Mouse (Mus musculus) CH12.LX (cell line): ENCODE results near the gene Pced1b. TPM values are rescaled to one million over a fixed set of nuclear protein-coding genes. Genes with fewer than 3 reads are reported as not detected.

Source experiments
- DNase-seq: peaks from one replicate; pipeline ENCODE4 v3.0.0-alpha.2; 2013; ENCODE audit errors: extremely low read depth
- H3K27ac ChIP-seq: 2 replicates; pipeline ENCODE4 v1.5.1; 2012; ENCODE audit warnings: low read depth, mild to moderate bottlenecking, control low read depth, moderate library complexity; ENCODE audit not compliant: insufficient read depth
- H3K27me3 ChIP-seq: replicated peaks from 2 replicates; pipeline ENCODE3; 2012; ENCODE audit warnings: inconsistent platforms
- H3K36me3 ChIP-seq, 2 experiments: replicated peaks in 1 of 2; 2 replicates each; pipeline versions ENCODE3 to v1.6.1; 2012; ENCODE audit warnings: inconsistent platforms in 1 of 2, low read length in 1 of 2, mild to moderate bottlenecking in 1 of 2, mixed read lengths in 1 of 2, moderate library complexity in 1 of 2; ENCODE audit not compliant: control insufficient read depth in 1 of 2, insufficient read depth in 1 of 2
- H3K4me1 ChIP-seq, 2 experiments: 2 replicates each; pipeline ENCODE4 v1.6.1; 2012; ENCODE audit warnings: inconsistent platforms in 1 of 2, moderate library complexity in 1 of 2; ENCODE audit not compliant: insufficient read depth in 2 of 2, control insufficient read depth in 1 of 2
- H3K4me2 ChIP-seq: 2 replicates; pipeline ENCODE4 v1.6.1; 2012; ENCODE audit warnings: low read depth, mild to moderate bottlenecking, control low read depth; ENCODE audit not compliant: poor library complexity, insufficient read depth, severe bottlenecking
- H3K4me3 ChIP-seq, 3 experiments: fragments of 150-350 bp in 1 of 3; sonication (generic) in 1 of 3; replicated peaks in 1 of 3; 2 replicates each; pipeline versions ENCODE3 to v1.5.1; 2011 to 2012; ENCODE audit warnings: low read depth in 2 of 3, low read length in 2 of 3, mild to moderate bottlenecking in 2 of 3, moderate library complexity in 2 of 3, control low read depth in 1 of 3, improper control_type of control experiment in 1 of 3, inconsistent platforms in 1 of 3, mixed read lengths in 1 of 3; ENCODE audit not compliant: poor library complexity in 1 of 3
- H3K79me2 ChIP-seq: replicated peaks from 2 replicates; pipeline ENCODE4 v1.6.1; 2012; ENCODE audit warnings: mild to moderate bottlenecking, moderate library complexity; ENCODE audit not compliant: control insufficient read depth, poor library complexity, insufficient read depth, severe bottlenecking; ENCODE audit errors: extremely low read depth
- H3K9ac ChIP-seq: 2 replicates; pipeline ENCODE4 v1.6.1; 2012; ENCODE audit warnings: low read depth, mild to moderate bottlenecking, control low read depth, moderate library complexity; ENCODE audit not compliant: insufficient read depth
- H3K9me3 ChIP-seq: replicated peaks from 2 replicates; pipeline ENCODE3; 2012; ENCODE audit warnings: low read length, inconsistent platforms, mixed read lengths
- BHLHE40 ChIP-seq: IDR thresholded peaks from 2 replicates; pipeline ENCODE4 v1.6.1; 2011; ENCODE audit warnings: mild to moderate bottlenecking, low read depth, low read length, improper control_type of control experiment
- CHD1 ChIP-seq: IDR thresholded peaks from 2 replicates; pipeline ENCODE4 v1.6.1; 2012; ENCODE audit warnings: low read depth, low read length, improper control_type of control experiment, inconsistent platforms
- CHD2 ChIP-seq: IDR thresholded peaks from 2 replicates; pipeline ENCODE4 v1.6.1; 2011; ENCODE audit warnings: low read length, improper control_type of control experiment
- CTCF ChIP-seq, 2 experiments: IDR thresholded peaks in 1 of 2; conservative IDR thresholded peaks in 1 of 2; 2 replicates each; pipeline ENCODE4 v1.5.1; 2011 to 2012; ENCODE audit warnings: low read depth in 2 of 2, low read length in 2 of 2, improper control_type of control experiment in 1 of 2, inconsistent platforms in 1 of 2, mild to moderate bottlenecking in 1 of 2, moderate library complexity in 1 of 2
- ELF1 ChIP-seq: IDR thresholded peaks from 2 replicates; pipeline ENCODE4 v1.6.1; 2014; ENCODE audit warnings: low read depth, mild to moderate bottlenecking, inconsistent platforms, low read length, improper control_type of control experiment
- EP300 ChIP-seq: IDR thresholded peaks from 2 replicates; pipeline ENCODE4 v1.6.1; 2011; ENCODE audit warnings: low read length, improper control_type of control experiment
- KAT2A ChIP-seq: IDR thresholded peaks from 2 replicates; pipeline ENCODE4 v1.6.1; 2012; ENCODE audit warnings: low read length, improper control_type of control experiment, inconsistent platforms; ENCODE audit not compliant: insufficient replicate concordance
- MAFK ChIP-seq: IDR thresholded peaks from 2 replicates; pipeline ENCODE4 v1.6.1; 2011; ENCODE audit warnings: low read length, improper control_type of control experiment; ENCODE audit not compliant: insufficient replicate concordance
- MAX ChIP-seq: IDR thresholded peaks from 2 replicates; pipeline ENCODE4 v1.6.1; 2011; ENCODE audit warnings: low read length, improper control_type of control experiment
- MAZ ChIP-seq: IDR thresholded peaks from 2 replicates; pipeline ENCODE4 v1.6.1; 2012; ENCODE audit warnings: low read depth, mild to moderate bottlenecking, inconsistent platforms, low read length, improper control_type of control experiment, moderate library complexity
- MXI1 ChIP-seq: IDR thresholded peaks from 2 replicates; pipeline ENCODE4 v1.6.1; 2011; ENCODE audit warnings: mild to moderate bottlenecking, low read depth, low read length, improper control_type of control experiment
- NRF1 ChIP-seq: IDR thresholded peaks from 2 replicates; pipeline ENCODE4 v1.6.1; 2014; ENCODE audit warnings: low read depth, mild to moderate bottlenecking, inconsistent platforms, low read length, improper control_type of control experiment, moderate library complexity
- PAX5 ChIP-seq: IDR thresholded peaks from 2 replicates; pipeline ENCODE4 v1.6.1; 2012; ENCODE audit warnings: low read length, inconsistent platforms, mixed read lengths
- POLR2AphosphoS2 ChIP-seq: IDR thresholded peaks from 2 replicates; pipeline ENCODE4 v1.6.1; 2011; ENCODE audit warnings: low read depth, low read length, improper control_type of control experiment
- RCOR1 ChIP-seq: conservative IDR thresholded peaks from 2 replicates; pipeline ENCODE4 v1.6.1; 2012; ENCODE audit warnings: low read depth, mild to moderate bottlenecking, inconsistent platforms, low read length, improper control_type of control experiment
- SIN3A ChIP-seq: IDR thresholded peaks from 2 replicates; pipeline ENCODE4 v1.6.1; 2012; ENCODE audit warnings: low read length, improper control_type of control experiment, inconsistent platforms
- SMC3 ChIP-seq: IDR thresholded peaks from 2 replicates; pipeline ENCODE4 v1.6.1; 2011; ENCODE audit warnings: low read depth, low read length, improper control_type of control experiment
- TCF12 ChIP-seq: IDR thresholded peaks from 2 replicates; pipeline ENCODE4 v1.6.1; 2014; ENCODE audit warnings: low read depth, mild to moderate bottlenecking, inconsistent platforms, low read length, improper control_type of control experiment
- USF1 ChIP-seq: IDR thresholded peaks from 2 replicates; pipeline ENCODE4 v1.6.1; 2014; ENCODE audit warnings: low read depth, mild to moderate bottlenecking, inconsistent platforms, low read length, improper control_type of control experiment
- USF2 ChIP-seq: conservative IDR thresholded peaks from 2 replicates; pipeline ENCODE4 v1.6.1; 2011; ENCODE audit warnings: low read depth, low read length, improper control_type of control experiment
- ZC3H11A ChIP-seq: IDR thresholded peaks from 2 replicates; pipeline ENCODE4 v1.6.1; 2012; ENCODE audit warnings: low read depth, mild to moderate bottlenecking, inconsistent platforms, low read length, improper control_type of control experiment
- dilution Hi-C: fragments of 300-500 bp; cut with MboI; formaldehyde crosslinking; loops from 2 replicates; pipeline ENCODE4 v1.14.3; 2020; ENCODE audit warnings: low sequenced_read_pairs; ENCODE audit not compliant: extremely low pct_unique_long_range_greater_than_20kb, extremely low pct_ligation_motif_present
- in situ Hi-C: fragments of 300-500 bp; cut with MboI; formaldehyde crosslinking; loops from 3 replicates; pipeline ENCODE4 v1.14.3; 2019; ENCODE audit warnings: low sequenced_read_pairs, low pct_ligation_motif_present, low pct_unique_long_range_greater_than_20kb, mixed read lengths
- polyA plus RNA-seq: library from polyadenylated mRNA; unstranded; fragments of >175 nt; gene quantifications from 2 replicates; pipeline ENCODE4 v1.2.1, GENCODE M21; 2012; ENCODE audit warnings: low read depth; ENCODE audit not compliant: insufficient read length
- total RNA-seq, 2 experiments: library from RNA; depleted of rRNA; stranded (reverse); fragments of 300-350 nt in 1 of 2; fragments of >200 nt in 1 of 2; gene quantifications; 2 replicates each; pipeline ENCODE4 v1.2.3; 2012 to 2014

Pced1b gene
- total and polyA plus RNA-seq, 3 experiments = 12.3 to 44.2 (median 21.1) TPM

DNA sequence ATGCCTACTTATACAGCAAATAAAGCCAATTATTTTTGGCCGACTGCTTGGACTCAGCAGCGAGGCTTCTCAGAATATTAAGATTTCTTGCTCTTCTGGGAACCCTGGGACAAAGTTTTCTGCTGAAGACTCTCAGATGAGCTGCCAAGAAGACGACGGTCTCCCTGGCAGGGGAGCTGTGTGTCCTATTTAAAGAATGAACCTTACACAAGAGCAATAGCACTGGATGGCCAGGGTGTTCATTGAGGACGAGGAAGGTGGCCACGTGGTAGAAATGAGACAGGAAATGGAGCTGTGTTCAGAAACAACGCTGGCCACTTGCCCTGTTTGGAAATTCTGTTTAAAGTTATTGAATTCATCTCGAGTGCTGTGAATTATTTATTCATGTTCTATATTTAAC, 104.1 kb downstream of the Pced1b start:
- no peak for TF ChIP-seq SMC3
- no peak for TF ChIP-seq SIN3A
- no peak for TF ChIP-seq MAFK
- no peak for TF ChIP-seq TCF12
- TF ChIP-seq BHLHE40 = no peak
- no peak for TF ChIP-seq KAT2A
- TF ChIP-seq POLR2AphosphoS2 = no peak
- no peak for TF ChIP-seq CHD2
- no peak for TF ChIP-seq EP300
- no peak for TF ChIP-seq NRF1
- TF ChIP-seq PAX5 = no peak
- no peak for TF ChIP-seq USF1
- no peak for TF ChIP-seq ZC3H11A
- TF ChIP-seq CTCF (conservative IDR thresholded peaks at IDR 0.05 in 1 of 2, IDR thresholded peaks at IDR 0.05 in 1 of 2; ENCODE audit: low read depth in 2 of 2, low read length in 2 of 2) = no peak
- no peaks in the 10 kb centered on the region for H3K36me3 ChIP-seq
- no peak overlapping the region for H3K9ac ChIP-seq
- H3K79me2 ChIP-seq = no peaks in the 10 kb centered on the region
- no peaks in the 10 kb centered on the region for H3K27me3 ChIP-seq
- H3K4me3 ChIP-seq = no peak overlapping the region
- in situ Hi-C loops = no loop called here
- no peak overlapping the region for H3K27ac ChIP-seq
- DNase-seq = no peak
- dilution Hi-C loops = no loop called here
- H3K9me3 ChIP-seq = no peaks in the 10 kb centered on the region
- peaks cover 5 to 34% of the 10 kb centered on the region in 2 experiments for H3K4me1 ChIP-seq
- H3K4me2 ChIP-seq = no peak overlapping the region

- Histone ChIP-seq H3K27ac (no peak overlapping the region), H3K27me3 (no peaks in the 10 kb centered on the region), H3K9ac (no peak overlapping the region), H3K9me3 (no peaks in the 10 kb centered on the region), H3K4me1 (peaks cover 8 to 35% of the 10 kb centered on the region in 2 experiments), H3K79me2 (no peaks in the 10 kb centered on the region), H3K4me2 (no peak overlapping the region), H3K36me3 (no peaks in the 10 kb centered on the region), H3K4me3 (no peak overlapping the region)
- DNase-seq = no peak
- in situ Hi-C loops (no loop called here), dilution Hi-C loops (no loop called here)
- no peak for TF ChIP-seq MAX
- TF ChIP-seq CHD1 = no peak
- no peak for TF ChIP-seq RCOR1
- no peak for TF ChIP-seq USF2
- no peak for TF ChIP-seq MAZ
- TF ChIP-seq MXI1 = no peak
- TF ChIP-seq ZC3H11A = no peak
- TF ChIP-seq ELF1 = no peak
- TF ChIP-seq CTCF (conservative IDR thresholded peaks at IDR 0.05 in 1 of 2, IDR thresholded peaks at IDR 0.05 in 1 of 2; ENCODE audit: low read depth in 2 of 2, low read length in 2 of 2) = no peak
These were observed 104.8 kb downstream of the Pced1b start for GRCm38 (mm10) chr15:97351681-97352080.
